Mouse (Mus musculus) midbrain, embryonic 10.5 days (tissue): Measurements from ENCODE around the gene Thy1. TPM values are rescaled to one million over a fixed set of nuclear protein-coding genes. Genes with fewer than 3 reads are reported as not detected.

Source experiments
- DNase-seq: peaks from one replicate; pipeline ENCODE4 v3.0.0-alpha.2; 2017; ENCODE audit warnings: low spot score
- H3K27ac ChIP-seq: fragments of 300-500 bp; sonication (generic); replicated peaks from 2 replicates; pipeline ENCODE4 v1.5.1; 2016; ENCODE audit warnings: mild to moderate bottlenecking
- H3K27me3 ChIP-seq: fragments of 300-500 bp; sonication (generic); 2 replicates; pipeline ENCODE4 v1.6.1; 2016; ENCODE audit warnings: low read depth, mild to moderate bottlenecking; ENCODE audit not compliant: poor library complexity, severe bottlenecking
- H3K36me3 ChIP-seq: fragments of 300-500 bp; sonication (generic); 2 replicates; pipeline ENCODE4 v1.6.1; 2016; ENCODE audit warnings: mild to moderate bottlenecking, moderate library complexity
- H3K4me1 ChIP-seq: fragments of 300-500 bp; sonication (generic); 2 replicates; pipeline ENCODE4 v1.6.1; 2016
- H3K4me3 ChIP-seq: fragments of 300-500 bp; sonication (generic); 2 replicates; pipeline ENCODE4 v1.5.1; 2016; ENCODE audit warnings: mild to moderate bottlenecking, moderate library complexity
- H3K9me3 ChIP-seq: fragments of 300-500 bp; sonication (generic); replicated peaks from 2 replicates; pipeline ENCODE4 v1.6.1; 2016; ENCODE audit warnings: mild to moderate bottlenecking
- WGBS: fragments of 180-500 bp; shearing (Covaris S2); methylation state at CpG from one replicate; pipeline ENCODE4 v1.1.7; 2016; 5-methylcytosine and 5-hydroxymethylcytosine counted together
- polyA plus RNA-seq: library from polyadenylated mRNA; unstranded; fragments of >200 nt; fragmentation: Nextera tagmentation; extraction: Ambion mirVana; gene quantifications from 2 replicates; pipeline ENCODE4 v1.2.1, GENCODE M21; 2016

Gene Thy1
- polyA plus RNA-seq, 1 experiment from 2014 or later = not detected

DNA sequence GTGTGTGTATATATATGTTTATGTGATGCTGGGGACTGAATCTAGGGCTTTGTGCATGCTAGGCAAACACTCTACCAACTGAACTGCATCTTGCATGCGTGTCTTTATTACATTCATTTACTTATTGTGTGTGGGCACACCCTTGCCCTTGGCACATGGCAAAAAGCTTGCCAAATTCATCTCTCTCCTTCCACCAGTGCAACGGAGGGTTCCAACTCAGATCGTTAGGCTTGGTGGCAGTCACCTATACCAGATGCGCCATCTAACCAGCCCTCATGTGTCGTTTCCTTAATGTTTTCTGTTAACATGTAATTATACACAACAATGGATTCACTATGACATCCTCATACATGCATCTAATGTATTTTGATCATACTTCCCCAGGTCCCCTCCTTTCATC lies 39.1 kb downstream of the Thy1 start:
- Histone ChIP-seq H3K27me3 (peaks cover 98% of the 10 kb centered on the region), H3K9me3 (no peaks in the 10 kb centered on the region), H3K4me3 (no peak overlapping the region), H3K4me1 (peaks cover 65% of the 10 kb centered on the region), H3K36me3 (no peaks in the 10 kb centered on the region), H3K27ac (no peak overlapping the region)
- 95% methylated on average over 5 of the region's 5 CpGs for WGBS
- DNase-seq = no peak

DNA sequence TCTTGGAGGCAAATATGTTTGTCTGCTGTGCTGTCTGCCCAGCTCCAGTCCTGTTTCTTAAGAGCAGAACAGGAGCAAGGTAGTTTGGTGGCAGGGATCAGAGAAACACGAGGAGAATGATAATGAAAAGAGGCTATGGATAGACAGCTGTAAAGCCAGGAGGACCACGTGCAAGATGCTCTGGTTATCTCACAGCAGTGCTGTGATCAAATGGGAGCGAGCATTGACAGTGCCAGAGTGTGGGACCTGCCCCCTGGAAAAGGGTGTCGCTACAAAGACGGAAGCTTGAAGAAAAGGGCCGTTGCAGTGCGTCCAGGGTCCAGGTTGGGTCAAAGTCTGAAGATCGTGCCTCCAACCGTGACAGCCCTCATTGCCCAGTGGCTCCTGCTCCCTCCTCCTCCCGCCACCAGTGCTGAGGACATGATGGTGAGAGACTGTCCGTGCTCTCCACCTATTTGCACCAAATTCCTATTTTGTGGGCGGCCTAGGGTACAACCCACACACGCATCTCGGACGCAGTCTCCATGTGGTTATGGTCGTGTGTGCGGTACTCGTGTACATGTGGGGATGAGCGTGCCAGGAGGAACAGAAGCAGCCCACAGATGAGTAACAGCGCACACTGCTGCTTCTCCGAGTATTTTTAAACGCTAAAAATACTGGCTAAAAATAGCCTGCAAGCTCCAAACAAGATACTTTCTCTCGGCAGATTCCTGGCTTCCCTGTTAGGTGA lies 40.4 kb downstream of the Thy1 start:
- peaks cover 66% of the 10 kb centered on the region for H3K4me1 ChIP-seq
- WGBS = 9% methylated on average over 23 of the region's 23 CpGs

DNA sequence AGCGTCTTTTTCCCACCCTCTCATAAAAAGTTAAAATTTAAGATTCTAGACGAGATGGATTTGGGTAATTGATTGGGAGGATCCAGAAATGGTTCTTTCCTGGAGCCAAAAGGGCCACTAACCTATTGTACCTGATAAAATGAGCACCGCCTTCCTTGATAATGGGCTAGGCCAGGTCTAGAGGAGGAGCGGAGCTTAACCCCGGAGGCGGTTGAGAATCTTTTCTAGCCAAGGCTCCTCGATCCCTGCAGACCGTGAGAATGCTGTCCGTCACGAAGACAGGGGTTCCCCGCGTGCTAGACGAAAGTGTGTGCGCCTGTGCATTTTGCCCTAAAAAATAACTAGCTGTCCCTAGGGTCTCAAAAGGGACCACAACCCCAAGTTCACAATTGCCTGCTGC lies 41.1 kb downstream of the Thy1 start:
- peaks cover 98% of the 10 kb centered on the region for H3K27me3 ChIP-seq
- no peaks in the 10 kb centered on the region for H3K36me3 ChIP-seq
- under 1% methylated on average over 14 of the region's 14 CpGs for WGBS
- peak overlapping the region; percentile 85 for H3K27ac ChIP-seq
- H3K9me3 ChIP-seq = no peaks in the 10 kb centered on the region
- H3K4me1 ChIP-seq = peaks cover 60% of the 10 kb centered on the region
- H3K4me3 ChIP-seq = peak overlapping the region; percentile 76
- DNase-seq = no peak

More for the DNA sequence above, 40.4 kb downstream of the Thy1 start:
- no peaks in the 10 kb centered on the region for H3K36me3 ChIP-seq
- DNase-seq = no peak
- H3K27me3 ChIP-seq = peaks cover 98% of the 10 kb centered on the region
- H3K9me3 ChIP-seq = no peaks in the 10 kb centered on the region
- no peak overlapping the region for H3K27ac ChIP-seq
- H3K4me3 ChIP-seq = peak overlapping the region; percentile 76

DNA sequence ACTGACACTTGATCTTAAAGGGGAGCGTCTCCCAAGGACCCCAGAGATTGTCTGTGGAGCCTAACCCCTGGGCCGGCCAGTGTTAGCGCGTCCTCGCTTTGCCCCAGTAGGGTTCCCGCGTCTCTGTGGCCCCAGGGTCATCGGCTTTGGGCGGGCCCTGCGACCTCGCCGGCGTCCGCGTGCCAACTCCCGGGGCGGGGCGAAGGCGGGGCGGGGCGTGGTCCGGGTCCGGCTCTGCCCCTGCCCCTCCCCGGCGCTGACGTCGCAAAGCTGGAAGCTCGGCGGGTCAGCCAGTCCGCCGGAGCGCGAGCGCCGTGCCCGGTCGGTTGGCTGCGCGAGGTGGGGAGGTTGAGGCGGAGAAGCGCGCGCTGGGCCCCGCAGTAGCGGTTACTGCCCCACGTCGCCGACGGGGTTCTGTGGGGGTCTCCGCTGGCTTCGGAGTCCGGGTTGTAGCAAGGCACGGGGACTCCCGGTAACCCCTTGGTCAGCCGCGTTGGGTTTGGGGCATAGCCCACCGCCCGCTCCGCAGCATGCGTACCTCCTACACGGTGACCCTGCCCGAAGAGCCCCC lies 41.6 kb downstream of the Thy1 start:
- no peaks in the 10 kb centered on the region for H3K36me3 ChIP-seq
- H3K4me3 ChIP-seq = peak overlapping the region; percentile 76
- peaks cover 98% of the 10 kb centered on the region for H3K27me3 ChIP-seq
- DNase-seq = peak; percentile 93
- no peaks in the 10 kb centered on the region for H3K9me3 ChIP-seq
- H3K27ac ChIP-seq = peak overlapping the region; percentile 85
- WGBS = under 1% methylated on average over 62 of the region's 62 CpGs
- H3K4me1 ChIP-seq = peaks cover 54% of the 10 kb centered on the region

DNA sequence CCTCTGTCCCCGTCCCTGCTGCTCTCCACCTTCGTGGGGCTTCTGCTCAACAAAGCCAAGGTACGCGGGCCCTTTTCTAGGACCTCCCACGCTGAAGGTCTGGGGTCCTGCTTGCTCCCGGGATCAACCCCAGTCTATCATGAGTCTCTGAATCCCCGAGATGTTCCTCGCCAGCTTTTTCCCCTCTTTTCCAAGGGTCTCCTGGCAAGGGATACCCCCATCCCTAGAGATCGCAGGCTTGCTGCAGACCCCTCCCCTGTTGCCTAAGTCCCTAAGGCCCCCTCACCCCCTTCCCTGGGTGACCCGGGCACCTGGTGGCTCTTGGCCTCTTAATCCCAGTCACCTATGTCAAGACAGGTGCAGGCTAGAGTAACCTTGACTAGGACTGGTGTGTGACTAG lies 42.1 kb downstream of the Thy1 start:
- H3K4me1 ChIP-seq = peaks cover 50% of the 10 kb centered on the region
- peaks cover 97% of the 10 kb centered on the region for H3K27me3 ChIP-seq

DNA sequence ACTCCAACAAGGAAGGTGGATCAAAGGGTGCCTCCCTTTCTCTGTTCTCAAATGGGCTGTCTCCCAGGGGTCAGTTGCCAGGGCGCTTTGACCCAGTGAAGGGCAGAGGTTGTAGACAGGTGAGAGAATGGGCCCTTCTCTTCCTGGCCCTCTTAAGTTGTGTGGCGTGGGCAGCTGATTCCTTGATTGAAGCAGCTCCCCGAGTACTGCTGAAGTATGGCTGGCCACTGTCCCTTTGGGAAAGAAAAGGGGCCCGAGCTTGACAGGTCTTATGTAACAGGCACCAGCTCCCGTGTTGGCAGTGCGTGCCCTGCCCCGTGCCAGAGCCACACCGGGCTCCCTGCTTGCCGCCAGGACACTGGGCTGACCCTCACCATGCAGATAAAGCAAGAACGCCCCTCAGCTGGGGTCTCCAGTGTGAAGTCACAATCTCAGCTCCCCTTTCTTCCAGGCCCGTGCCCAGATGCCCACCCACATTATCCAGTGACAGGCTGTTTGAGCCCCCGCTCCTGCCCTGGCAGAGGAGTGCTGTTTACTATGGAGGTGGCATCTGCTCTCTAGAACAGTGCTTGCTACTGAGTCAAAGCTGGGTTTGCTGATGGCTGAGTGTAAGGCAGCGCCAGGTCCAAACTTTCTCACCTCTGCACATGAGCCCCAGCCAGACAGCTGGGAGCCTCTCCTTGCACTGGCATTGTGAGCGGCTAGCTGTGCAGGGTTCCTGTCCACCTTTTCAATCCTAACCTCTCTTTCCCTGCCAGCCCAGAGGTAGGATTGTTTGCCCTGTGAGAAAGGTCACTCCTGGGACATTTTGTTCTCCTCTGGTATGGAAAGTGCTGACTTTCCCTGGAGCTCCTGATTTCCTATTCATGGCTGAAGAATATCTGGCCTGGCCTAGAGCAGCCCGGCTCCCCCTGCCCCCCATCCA lies 42.8 kb downstream of the Thy1 start:
- Histone ChIP-seq H3K4me3 (peak overlapping the region; percentile 76), H3K4me1 (peaks cover 50% of the 10 kb centered on the region), H3K9me3 (no peaks in the 10 kb centered on the region), H3K27ac (no peak overlapping the region), H3K27me3 (peaks cover 90% of the 10 kb centered on the region), H3K36me3 (peaks cover 5% of the 10 kb centered on the region)
- DNase-seq = no peak
- WGBS = 68% methylated on average over 15 of the region's 15 CpGs

More for the DNA sequence above, 42.1 kb downstream of the Thy1 start:
- WGBS = 3% methylated on average over 10 of the region's 10 CpGs
- no peak for DNase-seq
- Histone ChIP-seq H3K9me3 (no peaks in the 10 kb centered on the region), H3K27ac (peak overlapping the region; percentile 85), H3K36me3 (no peaks in the 10 kb centered on the region), H3K4me3 (peak overlapping the region; percentile 76)

DNA sequence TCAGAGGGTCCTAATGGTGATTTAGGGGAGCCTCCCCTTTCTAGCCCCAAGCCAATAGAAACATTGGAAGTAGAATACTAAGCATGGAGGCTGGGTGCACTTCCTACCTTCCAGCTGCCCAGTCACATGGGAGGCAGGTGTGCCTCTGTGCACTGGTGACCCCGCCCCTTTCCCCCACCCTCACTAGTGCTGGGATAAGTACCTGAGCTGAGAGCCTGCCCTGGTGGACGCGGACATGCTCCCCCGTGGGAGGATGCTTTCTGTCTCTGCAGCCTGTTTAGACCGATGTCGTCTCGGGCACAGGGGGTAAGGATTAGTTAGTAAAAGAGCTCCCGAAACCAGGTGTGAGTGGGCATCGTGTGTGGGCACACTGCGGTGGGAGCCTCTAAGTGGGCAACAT lies 43.8 kb downstream of the Thy1 start:
- Histone ChIP-seq H3K9me3 (no peaks in the 10 kb centered on the region), H3K27me3 (peaks cover 80% of the 10 kb centered on the region), H3K4me3 (no peak overlapping the region), H3K27ac (no peak overlapping the region), H3K4me1 (peaks cover 50% of the 10 kb centered on the region), H3K36me3 (peaks cover 15% of the 10 kb centered on the region)
- WGBS = 44% methylated on average over 10 of the region's 10 CpGs
- no peak for DNase-seq

DNA sequence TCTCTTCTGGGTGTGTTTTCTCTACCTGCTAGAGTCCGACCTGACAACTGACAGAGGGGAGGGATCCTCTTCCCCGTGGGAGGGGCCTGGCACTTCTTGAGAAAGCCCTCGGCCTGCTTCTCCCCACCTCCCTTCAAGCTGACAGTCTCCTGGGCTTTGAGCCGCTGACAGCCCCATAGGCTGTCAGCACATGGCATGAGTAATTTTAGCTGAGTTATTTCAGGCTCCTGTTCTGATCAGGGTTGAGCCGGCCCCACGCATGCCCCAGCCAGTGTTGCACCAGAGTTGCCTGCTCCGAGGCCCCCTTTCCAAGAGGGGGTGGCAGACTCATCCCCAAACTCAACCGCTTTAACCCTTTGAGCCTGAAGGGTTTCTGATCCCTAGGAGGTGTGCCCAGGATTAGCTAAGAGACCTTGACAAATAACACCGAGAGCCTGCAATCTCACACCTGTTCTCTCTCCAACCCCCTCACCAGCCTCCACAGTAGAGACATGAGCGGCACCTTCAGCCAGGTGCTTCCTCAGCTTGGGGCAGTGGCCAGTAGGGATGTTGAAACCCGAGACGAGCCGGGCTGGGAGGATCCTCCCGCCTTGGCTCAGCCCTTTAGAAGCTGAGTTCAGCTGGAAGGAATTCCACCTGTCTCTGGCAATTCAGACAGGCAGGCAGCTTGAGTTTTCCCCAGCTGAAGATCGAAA lies 44.7 kb downstream of the Thy1 start:
- DNase-seq = no peak
- Histone ChIP-seq H3K9me3 (no peaks in the 10 kb centered on the region), H3K36me3 (peaks cover 24% of the 10 kb centered on the region), H3K27me3 (peaks cover 71% of the 10 kb centered on the region), H3K4me1 (peaks cover 50% of the 10 kb centered on the region), H3K27ac (no peak overlapping the region), H3K4me3 (no peak overlapping the region)
- WGBS = 10% methylated on average over 15 of the region's 15 CpGs

DNA sequence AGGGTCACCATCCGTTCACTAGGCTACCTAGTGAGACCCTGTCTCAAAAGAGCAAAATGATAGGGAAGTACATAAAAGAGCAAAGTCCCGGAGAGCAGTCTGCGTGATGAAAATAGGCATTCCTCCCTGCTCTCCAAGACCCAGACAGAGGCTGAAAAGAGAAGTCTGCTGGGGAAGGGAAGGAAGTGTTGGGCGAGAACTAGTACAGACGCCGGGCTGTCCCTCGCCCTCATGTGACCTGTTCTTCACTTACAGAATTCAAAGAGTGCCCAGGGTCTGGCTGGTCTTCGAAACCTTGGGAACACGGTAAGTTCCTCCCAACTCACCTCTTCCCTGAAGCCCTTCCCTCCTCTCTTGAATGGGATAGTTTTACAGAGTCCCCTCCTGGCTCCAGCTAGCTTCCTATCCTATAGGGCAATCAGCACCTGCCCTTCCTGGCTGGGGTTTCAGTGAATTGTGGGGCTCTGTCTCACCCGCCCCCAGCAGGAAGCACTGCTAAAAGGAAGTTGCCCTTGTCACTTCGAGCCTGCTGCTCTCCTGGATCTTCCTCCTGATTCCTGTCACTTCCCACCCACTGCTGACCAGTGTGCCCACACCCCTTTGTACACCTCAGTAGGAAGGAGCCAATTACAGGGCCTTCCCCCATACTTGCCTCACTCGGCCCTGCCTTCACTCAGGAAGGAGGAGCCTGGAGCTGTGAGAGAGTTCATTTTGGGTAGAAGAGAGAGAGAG lies 45.9 kb downstream of the Thy1 start:
- WGBS = 67% methylated on average over 12 of the region's 12 CpGs
- H3K27ac ChIP-seq = no peak overlapping the region
- H3K27me3 ChIP-seq = peaks cover 59% of the 10 kb centered on the region
- H3K9me3 ChIP-seq = no peaks in the 10 kb centered on the region
- H3K4me3 ChIP-seq = no peak overlapping the region
- DNase-seq = no peak
- peaks cover 31% of the 10 kb centered on the region for H3K36me3 ChIP-seq
- peaks cover 43% of the 10 kb centered on the region for H3K4me1 ChIP-seq

DNA sequence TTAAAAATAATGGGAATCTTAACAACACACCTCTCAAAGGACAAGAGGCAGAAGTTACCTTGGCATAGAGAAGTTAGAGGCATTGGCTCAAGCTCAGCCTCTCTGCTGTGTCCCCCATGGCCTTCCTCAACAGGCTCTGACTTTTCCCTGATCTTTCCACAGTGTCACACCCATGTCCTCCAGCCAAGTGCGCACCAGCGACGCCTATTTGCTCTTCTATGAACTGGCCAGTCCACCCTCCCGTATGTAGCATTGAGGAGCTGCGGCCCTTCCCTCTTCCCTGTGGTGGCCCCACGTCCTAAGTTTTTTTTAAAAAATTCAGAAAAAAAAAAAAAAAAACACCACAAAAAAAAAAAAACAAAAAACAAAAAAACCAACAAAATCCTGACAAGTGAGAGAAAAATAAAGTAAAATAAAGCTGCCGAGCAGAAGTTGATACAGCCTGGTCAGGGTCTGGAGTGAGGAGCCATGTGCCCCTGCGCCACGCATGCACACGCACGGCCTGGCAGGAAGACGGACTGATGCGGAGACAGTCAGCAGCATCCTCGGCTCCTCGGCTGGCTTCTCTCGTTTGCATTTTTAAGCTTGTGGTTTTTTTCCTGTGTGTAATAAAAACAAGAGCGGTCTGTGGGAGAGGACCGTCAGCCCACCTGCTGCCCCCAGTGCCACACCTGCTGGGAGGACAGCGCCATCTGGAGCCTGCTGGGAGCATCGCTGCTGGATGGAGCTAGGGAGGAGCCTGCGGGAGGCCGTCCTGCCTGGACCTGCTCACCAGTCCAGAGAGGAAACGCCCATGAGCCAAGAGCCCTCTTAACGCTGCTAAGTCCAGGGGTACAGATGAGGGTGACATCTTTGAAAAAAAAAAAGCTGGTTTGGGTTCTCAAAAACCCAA lies 50.7 kb downstream of the Thy1 start:
- H3K36me3 ChIP-seq = peaks cover 31% of the 10 kb centered on the region
- H3K9me3 ChIP-seq = no peaks in the 10 kb centered on the region
- H3K4me3 ChIP-seq = peak overlapping the region; percentile 9; the same call in 1 of the 2 replicates
- H3K4me1 ChIP-seq = peaks cover 32% of the 10 kb centered on the region
- peaks cover 14% of the 10 kb centered on the region for H3K27me3 ChIP-seq
- H3K27ac ChIP-seq = no peak overlapping the region
- WGBS = 37% methylated on average over 24 of the region's 24 CpGs
- DNase-seq = peak; percentile 73

DNA sequence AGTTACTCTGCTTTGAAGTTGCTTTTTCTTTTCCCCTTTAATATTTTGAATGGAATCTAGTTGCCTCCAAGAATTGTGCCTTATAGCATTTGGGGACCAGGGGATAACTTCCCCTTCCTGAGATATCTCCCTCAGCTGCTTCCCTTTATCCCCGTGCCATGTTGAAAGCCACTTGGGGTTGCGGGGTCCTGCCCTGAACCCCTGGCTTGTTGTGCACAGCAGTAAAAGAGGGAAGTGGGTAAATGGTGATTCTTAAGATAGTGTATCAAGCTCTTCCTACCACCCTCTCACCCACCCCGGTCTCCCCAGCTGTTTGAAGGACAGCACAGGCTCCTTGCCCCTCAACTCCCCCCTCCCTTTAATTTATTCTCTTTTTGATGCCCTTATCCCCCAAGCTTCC lies 51.6 kb downstream of the Thy1 start:
- peaks cover 32% of the 10 kb centered on the region for H3K4me1 ChIP-seq
- H3K27ac ChIP-seq = no peak overlapping the region
- H3K27me3 ChIP-seq = peaks cover 5% of the 10 kb centered on the region
- H3K4me3 ChIP-seq = no peak overlapping the region
- no peaks in the 10 kb centered on the region for H3K9me3 ChIP-seq
- WGBS = 86% methylated on average over 3 of the region's 3 CpGs
- peaks cover 31% of the 10 kb centered on the region for H3K36me3 ChIP-seq
- no peak for DNase-seq
